Mouse (Mus musculus) CD8-positive naive resting alpha-beta T cell, adult 57 days (primary cell): Measurements from ENCODE around the gene Tnfrsf1b. TPM values are rescaled to one million over a fixed set of nuclear protein-coding genes. Genes with fewer than 3 reads are reported as not detected.

Source experiments
- total RNA-seq: library from RNA; stranded (reverse); gene quantifications from one replicate; pipeline ENCODE4 v1.2.4, GENCODE M21; 2023

Gene Tnfrsf1b
- total RNA-seq = 26.6 TPM

GRCm38 (mm10) chr4:145246173-145247011, at the start of gene Tnfrsf1b:
Tnfrsf1b (minus strand) TSS chr4:145246870.

GRCm38 (mm10) chr4:145194559-145195162, 52.0 kb downstream of the Tnfrsf1b start, which contains the start of gene Vps13d:
Vps13d (minus strand) TSS chr4:145195005.

Other genes with a start within 250 kb of the Tnfrsf1b start
- 66.2 TPM for gene Vps13d, start 51.9 kb downstream of the Tnfrsf1b start, total RNA-seq
- not detected for gene Tnfrsf8, start 68.3 kb upstream of the Tnfrsf1b start, total RNA-seq